Mouse (Mus musculus) embryonic facial prominence, embryonic 14.5 days (tissue): ENCODE measurements around the gene Krt82. TPM values are rescaled to one million over a fixed set of nuclear protein-coding genes. Genes with fewer than 3 reads are reported as not detected.
A peak's percentile ranks its signal among the peaks of the same experiment; 100 is the strongest.

Experiments
- ATAC-seq: fragments of 200-750 bp; cut with Nextera tagmentation; 2 replicates; pipeline ENCODE4 v1.8.0; 2017; ENCODE audit warnings: low read depth, moderate number of reproducible peaks, moderate TSS enrichment
- DNase-seq: peaks from one replicate; pipeline ENCODE4 v3.0.0-alpha.2; 2015; ENCODE audit warnings: low spot score
- H3K27ac ChIP-seq: fragments of 300-500 bp; sonication (generic); replicated peaks from 2 replicates; pipeline ENCODE4 v1.5.1; 2014; ENCODE audit warnings: low read depth, mild to moderate bottlenecking, low read length, moderate library complexity
- H3K27me3 ChIP-seq: fragments of 300-500 bp; sonication (generic); replicated peaks from 2 replicates; pipeline ENCODE4 v1.6.1; 2014; ENCODE audit warnings: low read length; ENCODE audit not compliant: control insufficient read depth, insufficient read depth
- H3K36me3 ChIP-seq: fragments of 300-500 bp; sonication (generic); 2 replicates; pipeline ENCODE4 v1.6.1; 2014; ENCODE audit warnings: low read length, mixed read lengths; ENCODE audit not compliant: control insufficient read depth, insufficient read depth
- H3K4me1 ChIP-seq: fragments of 300-500 bp; sonication (generic); 2 replicates; pipeline ENCODE4 v1.6.1; 2014; ENCODE audit warnings: antibody characterized with exemption, low read length; ENCODE audit not compliant: control insufficient read depth, insufficient read depth
- H3K4me2 ChIP-seq: fragments of 300-500 bp; sonication (generic); 2 replicates; pipeline ENCODE4 v1.6.1; 2014; ENCODE audit warnings: low read depth, mild to moderate bottlenecking, low read length, moderate library complexity, mixed read lengths
- H3K4me3 ChIP-seq: fragments of 300-500 bp; sonication (generic); 2 replicates; pipeline ENCODE4 v1.5.1; 2014; ENCODE audit warnings: low read depth, mild to moderate bottlenecking, low read length
- H3K9ac ChIP-seq: fragments of 300-500 bp; sonication (generic); 2 replicates; pipeline ENCODE4 v1.6.1; 2014; ENCODE audit warnings: low read depth, mild to moderate bottlenecking, low read length, moderate library complexity, mixed read lengths
- H3K9me3 ChIP-seq: fragments of 300-500 bp; sonication (generic); 2 replicates; pipeline ENCODE4 v1.6.1; 2016; ENCODE audit warnings: low read length; ENCODE audit not compliant: control insufficient read depth
- WGBS: fragments of 180-500 bp; shearing (Covaris S2); extraction: QIAGEN DNeasy Blood & Tissue Kit; methylation state at CpG from one replicate; pipeline ENCODE4 v1.1.7; 2014; 5-methylcytosine and 5-hydroxymethylcytosine counted together
- polyA plus RNA-seq: library from polyadenylated mRNA; unstranded; fragments of >200 nt; fragmentation: Nextera tagmentation; extraction: Ambion mirVana; gene quantifications from 2 replicates; pipeline ENCODE4 v1.2.1, GENCODE M21; 2014

Krt82 gene
- polyA plus RNA-seq: 0.09 and 0.10 TPM in 2 replicates

DNA sequence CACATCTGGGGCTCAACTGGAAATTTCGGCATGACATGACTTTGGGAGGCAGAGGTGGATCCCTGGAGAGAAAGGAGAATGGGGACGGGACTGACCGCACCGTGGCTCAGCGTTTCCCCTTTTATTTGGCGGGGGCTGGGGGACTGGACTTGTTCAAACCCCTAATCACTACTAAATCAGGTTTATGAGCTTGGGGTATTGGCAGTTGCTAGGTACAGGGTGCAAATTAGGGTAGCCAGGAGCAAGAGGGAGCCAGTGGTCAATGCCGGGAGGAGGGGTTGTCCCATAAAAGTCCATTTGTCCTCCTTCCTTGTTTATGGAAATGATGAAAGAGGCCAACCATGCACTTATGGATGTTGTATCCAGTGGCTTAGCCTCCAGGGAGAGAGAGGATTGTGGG is at the start of gene Krt82:
TSS of gene Krt82 (minus strand) at position 101 of the 400 bp plus-strand sequence.
- no peak for ATAC-seq
- H3K4me3 ChIP-seq: no peak within 1 kb of the TSS
- WGBS: 84% methylated on average over 7 of the region's 7 CpGs
- H3K9me3 ChIP-seq: no peaks in the 10 kb centered on the region
- no peaks in the 10 kb centered on the region for H3K27me3 ChIP-seq
- no peak for DNase-seq
- no peak within 1 kb of the TSS for H3K9ac ChIP-seq
- peaks cover 5% of the 10 kb centered on the region for H3K4me1 ChIP-seq
- H3K36me3 ChIP-seq: no peaks in the 10 kb centered on the region
- no peak within 1 kb of the TSS for H3K27ac ChIP-seq
- H3K4me2 ChIP-seq: no peak within 1 kb of the TSS

DNA sequence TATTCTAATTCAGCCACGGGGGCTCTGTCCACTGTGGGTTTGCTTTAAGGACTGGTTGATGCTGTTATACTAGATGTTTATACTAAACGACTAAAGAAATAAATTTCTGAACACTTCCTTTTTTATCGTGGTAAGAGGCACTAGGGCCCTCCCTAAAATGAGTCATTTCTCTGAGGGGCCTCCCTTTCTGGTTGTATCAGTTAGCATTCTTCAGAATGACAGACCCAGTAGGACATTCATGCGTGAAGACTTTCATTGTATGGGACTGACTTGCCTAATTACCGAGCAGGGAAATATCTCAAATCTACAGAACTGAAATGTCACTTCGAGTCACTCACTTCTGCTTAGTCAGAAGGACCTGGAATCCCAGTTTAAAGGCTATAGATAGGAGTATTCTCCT is 48.7 kb upstream of the Krt82 start:
- Histone ChIP-seq H3K9ac (no peak overlapping the region), H3K4me2 (no peak overlapping the region), H3K4me1 (no peaks in the 10 kb centered on the region), H3K4me3 (no peak overlapping the region), H3K9me3 (no peaks in the 10 kb centered on the region), H3K36me3 (no peaks in the 10 kb centered on the region), H3K27me3 (no peaks in the 10 kb centered on the region), H3K27ac (no peak overlapping the region)
- 52% methylated on average over 6 of the region's 6 CpGs for WGBS
- DNase-seq (peak; percentile 48), ATAC-seq (no peak; the same call in 1 of the 2 replicates)

DNA sequence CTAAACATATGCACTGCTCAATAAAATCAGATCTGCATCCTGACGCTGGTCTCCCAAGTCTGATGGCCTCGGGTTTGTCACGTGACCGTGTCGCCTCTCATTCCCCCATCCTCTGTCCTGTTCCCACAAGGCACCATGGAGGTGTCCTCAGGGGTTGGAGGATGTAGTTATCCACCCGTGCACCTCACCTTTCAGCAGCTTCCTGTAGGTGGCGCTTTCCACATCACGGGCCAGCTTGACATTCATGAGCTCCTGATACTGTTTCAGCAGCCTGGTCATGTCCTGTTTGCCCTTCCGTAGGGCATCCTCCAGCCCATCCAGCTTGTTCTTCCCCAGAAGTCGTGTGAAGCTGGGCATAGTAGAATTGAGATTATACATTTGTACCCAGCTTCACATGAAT is 37.7 kb upstream of the Krt82 start:
- ATAC-seq (no peak), DNase-seq (no peak)
- Histone ChIP-seq H3K9me3 (no peaks in the 10 kb centered on the region), H3K27me3 (no peaks in the 10 kb centered on the region), H3K36me3 (no peaks in the 10 kb centered on the region), H3K9ac (no peak overlapping the region), H3K4me3 (no peak overlapping the region), H3K27ac (no peak overlapping the region), H3K4me2 (no peak overlapping the region), H3K4me1 (no peaks in the 10 kb centered on the region)
- WGBS: 79% methylated on average over 10 of the region's 10 CpGs

DNA sequence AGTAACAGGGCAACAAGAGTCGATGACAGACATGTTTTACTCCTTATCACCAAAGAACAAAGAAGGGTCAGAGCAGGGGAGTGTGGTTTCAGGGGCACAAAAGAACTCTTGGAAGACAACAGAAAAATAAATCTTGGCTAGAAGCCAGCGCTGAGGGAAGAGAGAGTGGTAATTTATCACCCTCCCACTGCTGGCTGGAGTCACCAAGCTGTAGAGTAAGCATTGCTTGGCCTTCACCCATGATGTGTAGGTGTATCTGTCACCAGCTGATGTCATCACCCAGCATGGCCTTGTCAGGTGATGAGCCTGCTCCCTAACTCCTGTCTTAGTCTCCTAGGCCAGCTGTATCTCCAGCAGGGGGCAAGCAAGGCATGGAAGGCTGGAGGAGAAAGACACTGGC is 34.0 kb upstream of the Krt82 start:
- H3K4me1 ChIP-seq: no peaks in the 10 kb centered on the region
- no peaks in the 10 kb centered on the region for H3K9me3 ChIP-seq
- H3K27me3 ChIP-seq: no peaks in the 10 kb centered on the region
- 38% methylated on average over 2 of the region's 2 CpGs for WGBS
- H3K36me3 ChIP-seq: no peaks in the 10 kb centered on the region
- H3K4me3 ChIP-seq: no peak overlapping the region
- DNase-seq: peak; percentile 4
- no peak overlapping the region for H3K4me2 ChIP-seq
- ATAC-seq: no peak
- no peak overlapping the region for H3K9ac ChIP-seq
- H3K27ac ChIP-seq: no peak overlapping the region

DNA sequence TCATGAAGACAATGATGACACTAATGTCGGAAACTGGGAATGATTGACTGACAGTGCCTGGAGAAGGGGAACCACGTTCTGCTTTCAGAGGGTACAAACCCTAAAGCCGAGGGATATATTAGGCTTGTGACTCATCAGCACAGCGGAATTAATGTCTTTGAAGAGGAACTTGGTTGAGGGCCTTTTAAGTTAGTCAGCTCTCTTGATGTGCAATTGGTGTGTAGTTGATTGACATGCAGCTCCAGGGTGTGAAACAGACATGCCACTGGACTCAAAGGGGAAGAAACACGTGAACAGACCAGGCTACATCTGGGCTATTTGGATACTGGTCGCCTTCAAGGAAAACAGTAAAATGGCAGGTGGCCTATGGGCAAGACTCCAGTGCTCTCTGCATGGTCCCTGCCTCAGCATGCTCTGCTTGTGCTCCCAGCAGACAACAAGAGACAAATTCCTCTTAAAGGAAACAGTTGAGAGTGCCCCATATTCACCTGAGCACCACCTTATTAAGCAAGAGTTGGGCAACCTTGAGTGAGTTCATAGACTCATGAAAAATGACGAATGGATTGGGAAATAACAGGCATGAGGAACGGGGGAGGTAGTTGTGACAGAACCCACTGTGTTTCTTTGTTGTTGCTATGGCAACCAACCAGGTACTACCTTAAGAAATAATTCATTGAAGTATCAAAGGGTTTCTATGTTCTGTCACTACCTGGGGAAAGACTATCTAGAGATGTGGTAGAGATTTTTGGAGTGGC is 32.9 kb upstream of the Krt82 start:
- ATAC-seq: no peak
- no peaks in the 10 kb centered on the region for H3K27me3 ChIP-seq
- H3K9ac ChIP-seq: no peak overlapping the region
- no peaks in the 10 kb centered on the region for H3K9me3 ChIP-seq
- H3K4me3 ChIP-seq: no peak overlapping the region
- no peak overlapping the region for H3K4me2 ChIP-seq
- no peak overlapping the region for H3K27ac ChIP-seq
- peak; percentile 15 for DNase-seq
- no peaks in the 10 kb centered on the region for H3K36me3 ChIP-seq
- no peaks in the 10 kb centered on the region for H3K4me1 ChIP-seq
- WGBS: 74% methylated on average over 8 of the region's 8 CpGs

DNA sequence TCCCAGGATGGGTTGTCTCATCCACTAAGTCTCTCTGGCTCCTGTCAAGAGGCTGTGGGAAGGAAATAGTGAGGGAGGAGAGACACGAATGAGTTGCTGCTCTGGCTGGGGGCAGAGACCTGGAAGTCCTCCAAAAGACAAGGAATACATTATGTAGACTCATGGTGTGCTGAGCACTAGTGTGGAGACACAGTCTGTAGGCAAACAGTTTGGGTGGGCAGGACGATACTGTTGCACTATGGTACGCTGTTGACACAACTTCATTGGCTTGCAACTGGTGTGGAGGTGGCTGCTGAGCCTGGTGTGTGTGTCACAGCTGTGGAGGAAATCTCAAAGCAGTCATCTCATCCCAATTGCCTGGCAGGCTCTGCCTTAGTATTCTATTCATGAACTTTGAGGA is 31.2 kb upstream of the Krt82 start:
- no peaks in the 10 kb centered on the region for H3K9me3 ChIP-seq

DNA sequence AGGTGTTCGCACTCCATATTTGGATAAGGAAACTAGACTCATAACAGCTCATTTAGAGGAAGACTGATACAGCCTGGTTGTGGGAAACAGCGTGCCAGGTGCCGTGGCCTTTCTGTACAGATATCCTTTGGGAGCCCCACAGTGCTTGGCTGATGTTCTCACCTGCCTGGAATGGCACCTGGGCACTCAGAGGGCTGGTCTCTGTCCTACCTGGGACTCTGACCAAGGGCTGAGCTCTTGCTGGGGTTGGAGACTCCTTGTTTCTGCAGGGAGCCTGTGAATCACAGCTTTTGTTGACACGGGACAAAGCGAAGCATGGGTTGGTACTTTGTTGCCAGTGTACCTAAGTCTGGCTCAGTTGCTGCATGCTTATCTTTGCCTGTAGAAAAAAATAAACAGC is 25.0 kb upstream of the Krt82 start:
- peaks cover 10% of the 10 kb centered on the region; the same call in 1 of the 2 replicates for H3K4me1 ChIP-seq
- H3K4me2 ChIP-seq: no peak overlapping the region
- no peak overlapping the region for H3K4me3 ChIP-seq
- H3K36me3 ChIP-seq: no peaks in the 10 kb centered on the region
- no peaks in the 10 kb centered on the region for H3K9me3 ChIP-seq
- 87% methylated on average over 5 of the region's 5 CpGs for WGBS
- no peaks in the 10 kb centered on the region for H3K27me3 ChIP-seq
- ATAC-seq (no peak), DNase-seq (no peak)
- no peak overlapping the region for H3K9ac ChIP-seq
- H3K27ac ChIP-seq: no peak overlapping the region

More for the DNA sequence above, 31.2 kb upstream of the Krt82 start:
- no peak overlapping the region for H3K4me2 ChIP-seq
- H3K27ac ChIP-seq: no peak overlapping the region
- H3K9ac ChIP-seq: no peak overlapping the region
- no peaks in the 10 kb centered on the region for H3K36me3 ChIP-seq
- DNase-seq (no peak), ATAC-seq (no peak)
- H3K27me3 ChIP-seq: no peaks in the 10 kb centered on the region
- no peaks in the 10 kb centered on the region for H3K4me1 ChIP-seq
- H3K4me3 ChIP-seq: no peak overlapping the region
- WGBS: 68% methylated on average over 3 of the region's 3 CpGs

DNA sequence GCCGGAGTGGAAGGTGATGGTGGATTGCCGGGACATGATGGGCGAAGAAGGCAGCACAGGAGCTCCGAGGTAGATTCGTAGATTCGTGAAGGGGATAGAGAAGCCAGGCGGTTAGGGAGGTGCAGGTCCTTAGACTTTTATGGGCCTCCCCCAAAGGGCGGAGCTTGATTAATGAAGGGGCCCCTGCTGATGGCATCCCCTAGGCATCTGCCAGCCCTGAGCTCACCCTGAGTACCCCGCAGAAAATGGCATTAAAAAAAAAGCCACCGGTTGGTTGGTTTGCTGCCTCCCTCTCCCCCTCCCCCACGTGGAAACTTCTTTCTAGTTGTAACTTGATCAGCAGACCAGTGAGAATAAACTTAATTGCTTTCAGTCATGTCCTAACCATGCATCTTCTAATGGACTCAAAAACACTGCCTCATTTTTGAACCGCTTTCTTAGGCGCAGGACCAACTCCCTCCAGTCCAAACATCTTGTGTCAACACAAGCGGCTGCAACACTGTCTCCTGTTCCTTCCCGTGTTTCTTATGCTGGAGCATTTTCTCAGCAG is 23.4 kb upstream of the Krt82 start, which contains the start of gene Krt75:
TSS of gene Krt75 (minus strand) at position 109 of the 550 bp plus-strand sequence.
- no peak for ATAC-seq
- 49% methylated on average over 15 of the region's 15 CpGs for WGBS
- H3K9me3 ChIP-seq: no peaks in the 10 kb centered on the region

DNA sequence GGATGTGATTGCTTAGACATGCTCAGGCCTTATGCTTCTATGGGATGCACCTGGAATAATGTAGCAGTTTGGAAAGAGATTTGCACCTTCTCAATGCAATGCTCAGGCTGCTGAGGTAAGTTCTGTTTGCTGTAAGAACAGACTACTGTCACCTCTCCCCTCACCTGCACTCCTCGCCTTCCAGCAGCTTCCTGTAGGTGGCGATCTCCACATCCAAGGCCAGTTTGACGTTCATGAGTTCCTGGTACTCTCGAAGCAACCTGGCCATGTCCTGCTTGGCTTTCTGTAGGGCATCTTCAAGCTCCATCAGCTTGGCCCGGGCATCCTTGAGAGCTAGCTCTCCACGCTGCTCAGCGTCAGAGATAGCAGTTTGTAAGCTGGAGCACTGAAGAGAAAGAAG is 17.3 kb upstream of the Krt82 start:
- WGBS: 48% methylated on average over 7 of the region's 7 CpGs
- no peak for ATAC-seq

More for the DNA sequence above, 23.4 kb upstream of the Krt82 start, which contains the start of gene Krt75:
- no peak within 1 kb of the TSS for H3K4me3 ChIP-seq
- no peaks in the 10 kb centered on the region for H3K36me3 ChIP-seq
- no peak within 1 kb of the TSS for H3K9ac ChIP-seq
- no peak within 1 kb of the TSS for H3K27ac ChIP-seq
- peak; percentile 63 for DNase-seq
- H3K4me1 ChIP-seq: peaks cover 10% of the 10 kb centered on the region; the same call in 1 of the 2 replicates
- H3K4me2 ChIP-seq: no peak within 1 kb of the TSS
- H3K27me3 ChIP-seq: no peaks in the 10 kb centered on the region

More for the DNA sequence above, 17.3 kb upstream of the Krt82 start:
- no peaks in the 10 kb centered on the region for H3K27me3 ChIP-seq
- H3K4me1 ChIP-seq: no peaks in the 10 kb centered on the region
- no peak for DNase-seq
- H3K4me3 ChIP-seq: no peak overlapping the region
- H3K27ac ChIP-seq: no peak overlapping the region
- no peak overlapping the region for H3K9ac ChIP-seq
- no peaks in the 10 kb centered on the region for H3K9me3 ChIP-seq
- H3K4me2 ChIP-seq: no peak overlapping the region
- no peaks in the 10 kb centered on the region for H3K36me3 ChIP-seq
